Mouse (Mus musculus): Measurements from ENCODE around the gene Clrn2.
"Not testable (repeated sequence)": the region's sequence is repeated elsewhere in the genome, so short reads cannot be mapped to it uniquely, and the experiment has no call there.

Gene Clrn2

GRCm38 (mm10) chr5:45453451-45453850 is at the start of gene Clrn2:
Gene Clrn2 (plus strand): TSS chr5:45453751.
- DNase-seq: no peak

DNA sequence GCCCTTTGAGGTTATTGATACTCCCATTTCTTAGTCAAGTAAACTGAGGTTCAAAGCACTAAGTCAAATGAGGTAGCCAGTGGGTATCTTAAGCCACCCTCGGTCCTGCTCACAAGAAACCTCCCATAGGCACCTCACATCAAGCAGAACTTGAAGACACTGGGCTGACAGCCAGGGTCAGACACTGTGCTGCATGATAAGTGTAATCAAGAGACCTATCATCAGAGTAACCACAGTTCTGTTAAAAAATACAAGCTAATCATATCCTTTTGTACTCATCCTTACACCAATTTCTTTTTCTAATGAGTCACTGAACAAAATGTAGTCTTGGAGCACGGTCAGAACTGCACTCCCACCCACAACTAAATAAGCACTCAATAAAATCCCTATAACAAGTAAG is 47.4 kb upstream of the Clrn2 start:
- DNase-seq: no peak

DNA sequence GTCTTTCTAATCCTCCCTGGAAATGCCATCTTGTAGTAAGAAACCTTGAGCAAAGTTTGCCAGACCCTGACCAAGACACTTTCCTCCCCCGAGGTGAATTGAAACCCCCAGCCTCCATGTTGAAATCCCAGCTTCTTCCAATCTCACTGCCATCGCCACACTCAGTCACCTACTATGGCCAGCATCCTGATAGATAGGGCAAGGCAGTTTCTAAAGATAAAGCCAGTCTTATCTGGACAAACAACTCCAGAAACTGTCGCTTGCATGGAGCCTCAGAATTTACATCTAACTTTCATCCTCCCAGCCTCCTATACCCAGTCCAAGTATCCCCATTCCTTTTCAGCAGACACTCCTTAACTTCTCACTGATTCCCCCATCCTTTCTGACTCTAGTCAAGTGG is 37.1 kb upstream of the Clrn2 start:
- no peak for DNase-seq

DNA sequence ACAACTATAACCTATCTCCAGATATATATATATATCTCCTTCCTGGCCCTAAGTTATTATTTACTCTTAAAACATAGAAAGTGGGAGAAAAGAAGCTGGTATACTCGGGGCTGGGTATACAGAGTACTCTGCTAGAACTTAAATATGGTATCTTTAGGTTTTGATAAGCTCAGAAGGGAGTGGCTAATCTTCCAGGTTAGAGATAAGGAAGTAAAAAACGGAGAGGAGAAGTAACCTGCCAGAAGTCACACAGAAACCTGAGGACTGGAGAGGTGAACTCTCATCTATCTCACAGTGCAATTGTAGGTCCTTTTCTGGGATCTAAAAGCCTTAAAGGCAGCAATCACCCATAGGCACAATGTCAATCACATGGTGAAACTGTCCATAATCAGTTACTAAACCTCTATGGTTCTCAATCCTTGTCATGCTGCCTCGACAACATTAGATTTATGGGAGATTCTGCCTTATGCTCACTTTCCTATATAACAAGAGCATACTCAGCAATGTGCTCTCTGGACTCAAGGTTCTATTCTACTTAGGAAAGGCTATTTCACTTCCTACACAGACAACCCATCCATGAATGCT is 35.6 kb upstream of the Clrn2 start:
- DNase-seq: no peak

DNA sequence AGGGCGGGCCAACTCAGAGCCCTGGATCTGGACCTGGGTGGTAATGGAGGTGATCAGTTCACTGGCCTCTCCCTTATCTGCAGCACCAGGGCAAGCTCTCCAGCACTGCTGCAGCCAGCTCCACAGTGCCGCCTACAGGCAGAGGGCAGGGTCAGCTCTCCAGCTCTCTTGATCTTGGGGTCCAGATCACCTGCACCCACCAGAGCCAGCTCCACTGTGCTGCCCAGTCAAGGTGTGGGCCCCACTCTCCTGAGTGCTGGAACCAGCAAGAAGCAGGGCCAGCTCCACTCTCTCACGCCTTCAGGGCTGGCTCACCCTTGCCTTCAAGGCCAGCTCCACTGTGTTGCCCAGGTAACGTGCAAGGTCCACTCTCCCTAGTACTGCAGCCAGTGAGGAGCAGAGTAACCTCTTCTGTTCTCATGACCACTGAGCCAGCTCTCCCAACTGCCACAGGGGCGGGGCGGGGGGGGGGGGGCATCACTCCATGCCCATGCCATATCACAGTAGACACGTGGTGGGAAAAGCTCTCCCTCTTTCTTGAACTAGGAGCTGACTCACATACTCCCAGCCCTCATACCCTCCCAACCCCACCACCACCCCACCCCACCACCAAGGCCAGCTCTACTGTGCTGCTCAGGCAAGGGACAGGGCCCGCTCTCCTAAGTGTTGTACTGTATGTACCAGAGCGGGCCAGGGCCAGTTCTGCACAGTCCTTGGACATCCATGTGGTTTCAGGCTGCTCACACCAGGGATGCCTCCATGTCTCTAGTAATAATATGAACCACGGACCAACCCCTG is 33.5 kb upstream of the Clrn2 start:
- peak in 1 of 2 experiments; percentile 31 for DNase-seq

GRCm38 (mm10) chr5:45421881-45422844 is 31.4 kb upstream of the Clrn2 start:
- no peak for DNase-seq

DNA sequence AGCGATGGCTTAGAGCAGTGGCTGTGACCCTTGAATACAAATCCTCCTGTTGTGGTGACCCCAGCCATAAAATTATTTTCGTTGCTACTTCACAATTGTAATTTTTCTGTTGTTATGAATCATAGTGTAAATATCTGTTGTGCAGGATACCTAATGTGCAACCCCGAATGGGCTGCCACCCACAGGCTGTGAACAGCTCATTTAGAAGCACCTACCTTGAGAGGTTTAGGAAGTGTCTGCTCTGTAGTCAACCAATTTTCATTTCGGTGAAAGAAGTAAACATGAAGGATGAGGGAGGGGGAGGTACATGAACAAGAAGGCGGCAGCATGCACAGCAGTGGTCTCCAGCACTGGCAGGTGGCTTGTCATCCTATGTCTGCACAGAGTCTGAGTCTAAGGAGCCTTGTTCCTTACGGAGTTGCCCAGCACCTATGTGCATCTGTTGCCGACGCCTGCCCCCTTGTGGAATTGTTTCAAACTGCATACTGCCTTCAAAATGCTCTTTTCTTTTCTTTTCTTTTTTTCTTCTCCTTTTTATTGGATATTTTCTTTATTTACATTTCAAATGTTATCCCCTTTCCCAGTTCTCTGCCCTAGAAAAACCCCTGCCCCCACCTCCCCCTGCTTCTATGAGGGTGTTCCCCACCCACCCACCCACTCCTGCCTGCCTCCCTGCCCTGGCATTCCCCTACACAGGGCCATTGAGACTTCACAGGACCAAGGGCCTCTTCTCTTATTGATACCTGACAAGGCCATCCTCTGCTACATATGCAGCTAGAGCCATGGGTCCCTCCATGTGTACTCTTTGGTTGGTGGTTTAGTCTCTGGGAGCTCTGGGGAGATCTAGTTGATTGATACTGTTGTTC is 29.3 kb upstream of the Clrn2 start:
- peak; percentile 54 to 75 for DNase-seq

DNA sequence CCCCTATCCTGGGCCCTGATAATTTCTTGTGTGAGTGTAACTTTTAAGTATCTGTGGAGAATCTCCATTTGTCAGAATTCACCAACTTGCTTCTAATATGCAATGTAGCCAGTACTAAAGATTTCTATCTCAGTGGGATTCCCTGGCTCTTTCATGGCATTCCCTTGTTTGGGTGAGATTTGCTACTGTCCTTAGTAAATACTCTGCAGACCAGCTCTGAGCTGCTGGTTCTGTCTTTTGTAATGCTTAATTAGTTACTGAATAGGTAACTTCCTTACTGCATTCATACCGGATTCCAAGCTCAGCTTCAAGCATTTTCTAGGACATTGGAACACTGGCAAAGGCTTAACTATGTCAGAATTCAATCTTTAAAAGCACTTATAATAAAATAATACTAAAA is 27.8 kb upstream of the Clrn2 start:
- DNase-seq: not testable (repeated sequence)

DNA sequence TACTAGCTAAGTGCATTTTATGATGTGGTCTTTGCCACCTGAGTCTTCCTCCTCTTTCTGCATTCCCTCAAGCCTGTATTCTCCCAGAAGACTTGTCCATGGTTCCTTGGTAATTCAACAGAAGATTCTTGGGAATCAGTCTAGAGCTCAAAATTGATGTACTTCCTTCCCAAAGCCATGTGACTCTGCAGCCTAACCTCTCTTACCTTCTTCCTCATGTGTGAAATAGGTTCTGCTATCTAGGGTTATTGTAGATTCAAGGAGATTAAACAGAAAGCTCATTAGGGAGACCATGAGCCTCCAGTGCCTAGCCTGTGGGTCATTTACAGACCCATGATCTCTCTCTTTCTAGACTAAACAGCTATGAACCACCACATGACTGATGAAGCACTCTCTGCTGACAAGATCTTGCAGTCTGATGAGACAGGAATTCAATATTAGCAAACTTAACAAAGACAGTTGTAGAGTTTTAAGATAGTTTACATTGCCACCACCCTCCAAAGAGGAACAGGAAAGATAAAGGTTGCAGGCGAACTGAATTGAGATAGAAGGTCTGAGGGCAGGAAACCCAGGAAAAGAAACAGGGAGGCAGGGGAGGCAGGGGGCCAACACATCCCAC is 27.0 kb upstream of the Clrn2 start:
- DNase-seq: no peak

DNA sequence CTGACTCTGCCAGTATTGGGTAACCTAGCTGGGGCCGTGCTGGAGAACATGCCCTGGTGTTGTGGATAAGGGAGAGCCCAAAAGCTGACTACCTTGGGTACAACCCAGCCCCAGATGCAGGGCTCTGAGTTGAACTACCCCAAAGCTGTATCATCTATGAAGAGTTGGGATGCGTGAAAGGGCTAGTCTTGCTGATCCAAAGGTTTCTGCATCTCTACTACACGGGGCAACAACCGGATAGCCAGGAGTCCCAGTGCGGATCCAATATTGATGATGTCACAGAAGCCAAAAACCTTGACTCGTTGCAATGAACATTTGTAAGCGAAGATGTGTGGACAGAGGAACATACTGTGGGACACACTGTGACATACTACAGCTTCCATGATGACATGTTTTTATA is 25.7 kb upstream of the Clrn2 start:
- no peak for DNase-seq

GRCm38 (mm10) chr5:45435967-45436950 is 17.3 kb upstream of the Clrn2 start:
- DNase-seq: no peak

GRCm38 (mm10) chr5:45437826-45438225 is 15.7 kb upstream of the Clrn2 start:
- DNase-seq: peak in 1 of 2 experiments; percentile 34

GRCm38 (mm10) chr5:45438301-45438700 is 15.2 kb upstream of the Clrn2 start:
- DNase-seq: peak; percentile 28 to 29

- DNase-seq: no peak
Observed at GRCm38 (mm10) chr5:45441124-45441523, 12.4 kb upstream of the Clrn2 start.

DNA sequence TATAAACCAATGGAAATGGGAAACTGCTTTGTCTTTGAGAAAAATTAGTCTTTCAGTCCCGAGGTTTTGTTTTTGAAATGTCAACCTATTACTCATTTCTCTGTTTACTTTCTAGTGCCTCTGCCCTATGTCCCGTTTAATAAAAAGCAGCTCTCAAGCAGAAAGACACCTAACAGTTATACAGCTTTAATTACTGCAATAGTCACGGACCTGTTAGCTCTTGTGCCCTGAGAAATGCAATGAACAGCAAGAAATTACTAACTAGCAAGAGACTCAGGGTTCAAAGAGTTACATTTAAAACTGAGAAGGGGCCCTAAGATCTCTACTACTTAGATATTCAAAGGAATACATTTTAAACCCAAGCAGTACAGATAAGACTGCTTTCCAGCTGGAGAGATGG is 11.8 kb upstream of the Clrn2 start:
- no peak for DNase-seq

- DNase-seq: no peak
Observed at GRCm38 (mm10) chr5:45444130-45444832, 9.3 kb upstream of the Clrn2 start.

- DNase-seq: peak in 1 of 2 experiments; percentile 24
Observed at GRCm38 (mm10) chr5:45448676-45449075, 4.9 kb upstream of the Clrn2 start.

- DNase-seq: peak in 1 of 2 experiments; percentile 16
Observed at GRCm38 (mm10) chr5:45449206-45449605, 4.3 kb upstream of the Clrn2 start.

GRCm38 (mm10) chr5:45449831-45450716 is 3.5 kb upstream of the Clrn2 start, which contains the start of gene Qdpr:
Gene Qdpr (minus strand): TSS chr5:45450236.
- peak; percentile 89 to 97 for DNase-seq
